Mouse (Mus musculus) liver, embryonic 12.5 days (tissue): ENCODE data around the gene Slc11a2. TPM values are rescaled to one million over a fixed set of nuclear protein-coding genes. Genes with fewer than 3 reads are reported as not detected.
"Not testable (repeated sequence)": the region's sequence is repeated elsewhere in the genome, so short reads cannot be mapped to it uniquely, and the experiment has no call there.

Experiments
- ATAC-seq: fragments of 200-750 bp; cut with Nextera tagmentation; 2 replicates; pipeline ENCODE4 v1.8.0; 2017; ENCODE audit warnings: moderate number of reproducible peaks, mild to moderate bottlenecking, moderate library complexity
- H3K27ac ChIP-seq: fragments of 300-500 bp; sonication (generic); 2 replicates; pipeline ENCODE4 v1.5.1; 2016; ENCODE audit warnings: mild to moderate bottlenecking
- H3K27me3 ChIP-seq: fragments of 300-500 bp; sonication (generic); replicated peaks from 2 replicates; pipeline ENCODE4 v1.6.1; 2016; ENCODE audit warnings: mild to moderate bottlenecking, moderate library complexity
- H3K36me3 ChIP-seq: fragments of 300-500 bp; sonication (generic); 2 replicates; pipeline ENCODE4 v1.6.1; 2016; ENCODE audit warnings: mild to moderate bottlenecking, moderate library complexity
- H3K4me1 ChIP-seq: fragments of 300-500 bp; sonication (generic); 2 replicates; pipeline ENCODE4 v1.6.1; 2016
- H3K4me2 ChIP-seq: fragments of 300-500 bp; sonication (generic); 2 replicates; pipeline ENCODE4 v1.6.1; 2016; ENCODE audit warnings: mild to moderate bottlenecking, moderate library complexity
- H3K4me3 ChIP-seq: fragments of 300-500 bp; sonication (generic); 2 replicates; pipeline ENCODE4 v1.5.1; 2016; ENCODE audit warnings: mild to moderate bottlenecking, moderate library complexity
- H3K9ac ChIP-seq: fragments of 300-500 bp; sonication (generic); 2 replicates; pipeline ENCODE4 v1.6.1; 2016; ENCODE audit warnings: mild to moderate bottlenecking, moderate library complexity
- H3K9me3 ChIP-seq: fragments of 300-500 bp; sonication (generic); replicated peaks from 2 replicates; pipeline ENCODE4 v1.6.1; 2016; ENCODE audit warnings: mild to moderate bottlenecking, moderate library complexity
- WGBS: fragments of 180-500 bp; shearing (Covaris S2); methylation state at CpG from one replicate; pipeline ENCODE4 v1.1.7; 2016; ENCODE audit not compliant: insufficient replicate concordance; 5-methylcytosine and 5-hydroxymethylcytosine counted together
- polyA plus RNA-seq: library from polyadenylated mRNA; unstranded; fragments of >200 nt; fragmentation: Nextera tagmentation; extraction: Ambion mirVana; gene quantifications from 2 replicates; pipeline ENCODE4 v1.2.1, GENCODE M21; 2016

Gene Slc11a2
- polyA plus RNA-seq, 1 experiment from 2014 or later = 56.5 TPM

DNA sequence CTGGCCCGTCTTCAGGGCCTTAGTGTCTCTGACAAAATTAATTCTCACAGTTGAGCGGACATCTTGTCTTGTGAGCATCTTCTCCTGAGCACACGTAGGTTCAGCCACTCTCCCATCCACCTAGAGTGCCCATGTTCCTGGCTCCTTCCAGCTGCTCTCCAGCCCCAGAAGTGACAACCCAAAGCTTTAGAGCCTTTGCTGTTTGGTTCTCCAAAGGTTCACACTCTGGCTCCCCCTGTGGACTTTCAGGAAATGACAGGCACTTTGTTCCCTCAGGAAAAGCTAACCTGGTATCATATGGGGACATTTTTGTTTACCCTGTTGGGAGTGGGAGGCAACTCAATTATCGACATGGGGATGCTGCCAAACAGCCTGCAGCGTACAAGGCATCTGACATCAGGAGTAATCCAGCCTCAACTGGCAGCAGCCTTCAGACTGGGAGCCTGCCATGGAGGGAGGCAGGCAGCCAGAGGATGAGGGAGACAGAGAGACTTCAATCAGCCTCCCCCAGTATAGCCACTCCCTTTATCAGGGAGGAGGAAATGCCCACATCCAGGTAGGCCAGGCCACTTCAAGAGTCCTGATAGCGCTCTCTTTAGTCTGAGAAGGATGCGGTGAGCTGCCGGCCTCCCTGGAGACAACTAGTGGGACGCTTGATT, 46.9 kb downstream of the Slc11a2 start:
- not testable (repeated sequence) for H3K4me2 ChIP-seq, H3K9me3 ChIP-seq, H3K4me1 ChIP-seq, H3K36me3 ChIP-seq, H3K27ac ChIP-seq, H3K4me3 ChIP-seq, H3K9ac ChIP-seq
- peaks cover 15% of the 10 kb centered on the region; the same call in 1 of the 2 replicates for H3K27me3 ChIP-seq
- 0 out of 2 replicates have a peak, but pooled peaks have one; percentile 18 for ATAC-seq
- 13% methylated on average over 4 of the region's 9 CpGs for WGBS

- Histone ChIP-seq H3K9me3 (no peaks in the 10 kb centered on the region), H3K4me1 (no peaks in the 10 kb centered on the region; the same call in 1 of the 2 replicates), H3K36me3 (no peaks in the 10 kb centered on the region), H3K4me3 (no peak overlapping the region), H3K4me2 (no peak overlapping the region), H3K27ac (no peak overlapping the region), H3K9ac (no peak overlapping the region), H3K27me3 (no peaks in the 10 kb centered on the region)
- no peak for ATAC-seq
- 25% methylated on average over 5 of the region's 5 CpGs for WGBS
Observed at GRCm38 (mm10) chr15:100375066-100375465, 49.8 kb downstream of the Slc11a2 start.

DNA sequence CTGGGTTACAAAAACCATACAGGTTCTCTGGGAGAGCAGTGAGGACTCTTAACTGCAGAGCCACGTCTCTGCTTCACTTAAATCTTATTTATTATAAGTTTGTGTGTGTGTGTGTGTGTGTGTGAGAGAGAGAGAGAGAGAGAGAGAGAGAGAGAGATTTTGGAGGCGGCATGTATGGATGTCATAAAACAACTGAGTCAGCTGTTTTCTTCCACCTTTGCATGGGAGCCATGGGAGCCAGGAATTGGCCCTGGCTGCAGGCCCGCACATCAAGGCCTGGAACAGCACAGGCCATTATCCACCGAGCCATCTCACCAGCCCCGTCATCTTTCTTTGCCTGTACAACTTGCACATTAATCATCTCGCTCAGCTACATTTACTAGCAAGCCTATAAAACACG, 57.8 kb downstream of the Slc11a2 start:
- no peak overlapping the region for H3K4me2 ChIP-seq
- H3K4me1 ChIP-seq = no peaks in the 10 kb centered on the region
- H3K27ac ChIP-seq = no peak overlapping the region
- no peaks in the 10 kb centered on the region for H3K9me3 ChIP-seq
- H3K9ac ChIP-seq = no peak overlapping the region
- no peaks in the 10 kb centered on the region for H3K36me3 ChIP-seq
- no peak for ATAC-seq
- WGBS = 69% methylated on average over 7 of the region's 7 CpGs
- no peak overlapping the region for H3K4me3 ChIP-seq
- no peaks in the 10 kb centered on the region; the same call in 1 of the 2 replicates for H3K27me3 ChIP-seq

GRCm38 (mm10) chr15:100365967-100366366, 58.9 kb downstream of the Slc11a2 start:
- H3K4me2 ChIP-seq, H3K27me3 ChIP-seq, H3K9ac ChIP-seq, H3K4me3 ChIP-seq, H3K27ac ChIP-seq, H3K4me1 ChIP-seq, ATAC-seq, H3K36me3 ChIP-seq, H3K9me3 ChIP-seq: not testable (repeated sequence)
- WGBS = 67% methylated on average over 9 of the region's 9 CpGs

- Histone ChIP-seq H3K4me3 (no peak within 1 kb of the TSS), H3K4me1 (no peaks in the 10 kb centered on the region), H3K9me3 (no peaks in the 10 kb centered on the region), H3K27me3 (peaks cover 4% of the 10 kb centered on the region; the same call in 1 of the 2 replicates), H3K9ac (no peak within 1 kb of the TSS), H3K27ac (no peak within 1 kb of the TSS), H3K4me2 (no peak within 1 kb of the TSS), H3K36me3 (no peaks in the 10 kb centered on the region)
- ATAC-seq = no peak
- WGBS = 57% methylated on average over 7 of the region's 7 CpGs
Observed at GRCm38 (mm10) chr15:100364242-100364641, 60.6 kb downstream of the Slc11a2 start, which contains the start of gene Higd1c. Gene Higd1c, plus strand, starts transcription at chr15:100364542.

GRCm38 (mm10) chr15:100355876-100356275, 69.0 kb downstream of the Slc11a2 start:
- Histone ChIP-seq H3K36me3 (no peaks in the 10 kb centered on the region), H3K4me3 (no peak overlapping the region), H3K4me1 (no peaks in the 10 kb centered on the region), H3K27ac (no peak overlapping the region), H3K9me3 (no peaks in the 10 kb centered on the region), H3K4me2 (no peak overlapping the region), H3K9ac (no peak overlapping the region), H3K27me3 (peaks cover 15% of the 10 kb centered on the region)
- no peak for ATAC-seq
- WGBS = 67% methylated on average over 5 of the region's 5 CpGs

- H3K27me3 ChIP-seq = peaks cover 11% of the 10 kb centered on the region
- not testable (repeated sequence) for H3K4me1 ChIP-seq, ATAC-seq, H3K4me2 ChIP-seq, H3K27ac ChIP-seq, H3K9me3 ChIP-seq, H3K4me3 ChIP-seq, H3K9ac ChIP-seq, H3K36me3 ChIP-seq
- WGBS = 76% methylated on average over 21 of the region's 22 CpGs
Observed at GRCm38 (mm10) chr15:100353399-100353798, 71.5 kb downstream of the Slc11a2 start.

- Histone ChIP-seq H3K36me3 (no peaks in the 10 kb centered on the region), H3K4me3 (no peak within 1 kb of the TSS), H3K27ac (no peak within 1 kb of the TSS), H3K9ac (no peak within 1 kb of the TSS), H3K27me3 (peaks cover 7% of the 10 kb centered on the region), H3K4me2 (no peak within 1 kb of the TSS), H3K9me3 (no peaks in the 10 kb centered on the region), H3K4me1 (no peaks in the 10 kb centered on the region)
- no peak for ATAC-seq
- WGBS = 68% methylated on average over 10 of the region's 10 CpGs
Observed at GRCm38 (mm10) chr15:100352711-100353250, 72.1 kb downstream of the Slc11a2 start, which contains the start of the genes Methig1 and Mettl7a2. Gene Methig1, plus strand, starts transcription at chr15:100353149. Gene Mettl7a2, plus strand, starts transcription at chr15:100353200.

GRCm38 (mm10) chr15:100351501-100352060, 73.3 kb downstream of the Slc11a2 start:
- H3K36me3 ChIP-seq = no peaks in the 10 kb centered on the region
- no peak overlapping the region for H3K9ac ChIP-seq
- H3K4me3 ChIP-seq = no peak overlapping the region
- 55% methylated on average over 6 of the region's 6 CpGs for WGBS
- no peak overlapping the region for H3K4me2 ChIP-seq
- no peaks in the 10 kb centered on the region for H3K9me3 ChIP-seq
- no peak for ATAC-seq
- H3K27me3 ChIP-seq = peaks cover 4% of the 10 kb centered on the region
- no peak overlapping the region for H3K27ac ChIP-seq
- H3K4me1 ChIP-seq = no peaks in the 10 kb centered on the region

GRCm38 (mm10) chr15:100349496-100349895, 75.4 kb downstream of the Slc11a2 start:
- Histone ChIP-seq H3K27ac (no peak overlapping the region), H3K27me3 (peaks cover 4% of the 10 kb centered on the region), H3K4me2 (no peak overlapping the region), H3K4me1 (0 out of 2 replicates have a peak, but pooled peaks cover 6% of the 10 kb centered on the region), H3K4me3 (no peak overlapping the region), H3K9ac (no peak overlapping the region), H3K9me3 (no peaks in the 10 kb centered on the region), H3K36me3 (no peaks in the 10 kb centered on the region)
- 46% methylated on average over 2 of the region's 2 CpGs for WGBS
- ATAC-seq = no peak

DNA sequence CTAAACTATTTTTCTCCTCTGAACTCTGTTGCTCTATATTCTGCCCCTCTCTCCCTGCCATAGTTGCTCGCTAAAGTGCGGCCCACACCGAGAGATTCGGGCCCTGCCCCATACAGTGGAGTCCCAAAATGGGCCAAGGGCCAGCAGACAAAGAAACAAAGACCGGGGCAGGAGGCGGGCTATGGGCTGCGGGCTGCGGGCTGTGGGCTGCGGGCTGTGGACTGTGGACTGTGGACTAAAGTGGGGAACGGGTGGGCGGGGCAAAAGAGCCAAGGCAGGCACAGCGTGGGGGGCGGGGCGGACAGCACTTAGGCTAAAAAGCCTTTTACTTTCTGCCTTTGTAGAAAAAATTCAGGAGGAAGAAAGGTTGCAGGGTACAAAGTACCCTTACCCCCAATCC, 78.1 kb downstream of the Slc11a2 start:
- WGBS = 52% methylated on average over 14 of the region's 14 CpGs
- 0 out of 2 replicates have a peak, but pooled peaks have one; percentile 13 for ATAC-seq
- Histone ChIP-seq H3K9ac (no peak overlapping the region), H3K4me1 (0 out of 2 replicates have a peak, but pooled peaks cover 6% of the 10 kb centered on the region), H3K9me3 (no peaks in the 10 kb centered on the region), H3K27me3 (peaks cover 4% of the 10 kb centered on the region; the same call in 1 of the 2 replicates), H3K27ac (peak overlapping the region; percentile 38), H3K4me3 (no peak overlapping the region), H3K36me3 (no peaks in the 10 kb centered on the region), H3K4me2 (no peak overlapping the region)

GRCm38 (mm10) chr15:100345484-100345883, 79.4 kb downstream of the Slc11a2 start:
- Histone ChIP-seq H3K27me3 (no peaks in the 10 kb centered on the region), H3K36me3 (no peaks in the 10 kb centered on the region), H3K9ac (no peak overlapping the region), H3K4me1 (0 out of 2 replicates have a peak, but pooled peaks cover 6% of the 10 kb centered on the region), H3K4me2 (no peak overlapping the region), H3K27ac (no peak overlapping the region), H3K4me3 (no peak overlapping the region), H3K9me3 (no peaks in the 10 kb centered on the region)
- no peak for ATAC-seq
